Mouse (Mus musculus): ENCODE data around the gene Intu. TPM values are rescaled to one million over a fixed set of nuclear protein-coding genes. Genes with fewer than 3 reads are reported as not detected.

Gene Intu
- polyA plus RNA-seq (2012; rRNA removed), result 6.4 and 6.9 TPM in 2 replicates
- 2.8 and 3.6 TPM in 2 replicates for polyA plus RNA-seq (2014; fragmentation: Nextera tagmentation; extraction: Ambion mirVana)

GRCm38 (mm10) chr3:40531286-40532141, at the start of gene Intu:
Gene Intu, plus strand, starts transcription at chr3:40531286.
- under 1% methylated on average over 45 of the region's 54 CpGs for WGBS
- Histone ChIP-seq H3K27ac (replicated peaks; ENCODE audit: low read depth, low read length) (no peak within 1 kb of the TSS), H3K4me3 (replicated peaks; ENCODE audit: low read length) (peak within 1 kb of the TSS; percentile 55), H3K4me1 (ENCODE audit: control insufficient read depth, insufficient read depth, low read length) (peaks cover 22% of the 10 kb centered on the region), H3K4me2 (replicated peaks; ENCODE audit: low read depth, low read length, severe bottlenecking) (peak within 1 kb of the TSS; percentile 99), H3K36me3 (ENCODE audit: control insufficient read depth, insufficient read depth, low read length) (no peaks in the 10 kb centered on the region), H3K27me3 (ENCODE audit: control insufficient read depth, insufficient read depth, low read length) (peaks cover 28% of the 10 kb centered on the region), H3K9me3 (ENCODE audit: control insufficient read depth, low read length) (no peaks in the 10 kb centered on the region), H3K9ac (ENCODE audit: low read depth, low read length, severe bottlenecking) (peak within 1 kb of the TSS; percentile 62)
- no peak for DNase-seq (ENCODE audit: low spot score)
- ATAC-seq (ENCODE audit: low FRiP score, low read depth), result peak; percentile 46
- no peak for TF ChIP-seq POLR2A (IDR thresholded peaks at IDR 0.05; ENCODE audit: borderline replicate concordance, extremely low read depth, insufficient read depth, insufficient read length)

DNA sequence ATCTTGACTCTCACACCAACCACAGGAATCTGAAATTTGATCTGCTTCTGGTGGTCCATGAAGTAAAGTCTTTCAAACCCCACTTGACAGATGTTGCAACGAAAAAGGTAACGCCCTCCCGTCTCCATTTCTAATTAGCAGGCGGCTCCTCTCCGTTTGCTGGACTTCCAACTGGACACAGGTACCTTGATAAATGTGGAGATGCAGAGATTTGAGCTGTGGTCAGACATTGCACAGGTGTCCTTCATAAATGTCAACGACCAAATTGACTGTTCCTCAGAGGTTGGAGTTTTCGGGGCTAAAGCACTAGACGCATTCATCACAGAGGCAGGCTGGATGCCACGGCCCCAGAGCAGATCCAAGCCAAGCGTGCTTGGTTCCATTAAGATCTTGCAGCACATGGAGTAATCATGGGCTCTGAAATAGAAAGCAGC, 47.8 kb upstream of the Intu start:
- Histone ChIP-seq H3K9ac (ENCODE audit: low read depth, low read length, severe bottlenecking) (no peak overlapping the region), H3K4me3 (replicated peaks; ENCODE audit: low read length) (no peak overlapping the region), H3K27me3 (ENCODE audit: control insufficient read depth, insufficient read depth, low read length) (no peaks in the 10 kb centered on the region), H3K4me2 (replicated peaks; ENCODE audit: low read depth, low read length, severe bottlenecking) (no peak overlapping the region; the same call in 1 of the 2 replicates), H3K36me3 (ENCODE audit: control insufficient read depth, insufficient read depth, low read length) (no peaks in the 10 kb centered on the region), H3K4me1 (ENCODE audit: control insufficient read depth, insufficient read depth, low read length) (peaks cover 25% of the 10 kb centered on the region), H3K27ac (replicated peaks; ENCODE audit: low read depth, low read length) (peak overlapping the region; percentile 58), H3K9me3 (ENCODE audit: control insufficient read depth, low read length) (no peaks in the 10 kb centered on the region)
- ATAC-seq (ENCODE audit: low FRiP score, low read depth), result 0 out of 2 replicates have a peak, but pooled peaks have one; percentile 31
- TF ChIP-seq POLR2A (IDR thresholded peaks at IDR 0.05; ENCODE audit: borderline replicate concordance, extremely low read depth, insufficient read depth, insufficient read length), result no peak
- 7% methylated on average over 10 of the region's 10 CpGs for WGBS
- DNase-seq (ENCODE audit: low spot score), result peak; percentile 61

DNA sequence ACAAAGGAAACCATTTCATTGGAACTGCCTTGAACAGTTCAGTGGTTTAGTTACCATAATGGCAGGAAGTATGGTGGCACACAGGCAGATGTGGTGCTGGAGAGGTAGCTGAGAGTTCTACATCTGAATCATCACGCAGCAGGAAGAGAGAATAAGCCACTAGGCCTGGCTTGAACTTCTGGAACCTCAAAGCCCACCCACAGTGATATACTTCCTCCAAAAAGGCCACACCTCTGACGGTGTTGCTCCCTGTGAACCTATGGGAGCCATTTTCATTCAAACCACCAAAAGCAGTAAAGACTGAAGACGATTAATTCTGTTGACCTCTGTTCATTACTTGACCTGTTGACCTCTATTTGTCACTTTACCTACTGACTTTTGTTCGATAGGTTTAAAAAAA, 43.7 kb upstream of the Intu start:
- H3K27me3 ChIP-seq (ENCODE audit: control insufficient read depth, insufficient read depth, low read length), result no peaks in the 10 kb centered on the region
- H3K27ac ChIP-seq (replicated peaks; ENCODE audit: low read depth, low read length), result no peak overlapping the region
- H3K36me3 ChIP-seq (ENCODE audit: control insufficient read depth, insufficient read depth, low read length), result no peaks in the 10 kb centered on the region
- H3K4me3 ChIP-seq (replicated peaks; ENCODE audit: low read length), result no peak overlapping the region
- TF ChIP-seq POLR2A (IDR thresholded peaks at IDR 0.05; ENCODE audit: borderline replicate concordance, extremely low read depth, insufficient read depth, insufficient read length), result no peak
- no peak overlapping the region for H3K4me2 ChIP-seq (replicated peaks; ENCODE audit: low read depth, low read length, severe bottlenecking)
- no peak for DNase-seq (ENCODE audit: low spot score)
- peaks cover 10% of the 10 kb centered on the region for H3K4me1 ChIP-seq (ENCODE audit: control insufficient read depth, insufficient read depth, low read length)
- 75% methylated on average over 4 of the region's 4 CpGs for WGBS
- no peak overlapping the region for H3K9ac ChIP-seq (ENCODE audit: low read depth, low read length, severe bottlenecking)
- no peak for ATAC-seq (ENCODE audit: low FRiP score, low read depth)
- peaks cover 4% of the 10 kb centered on the region for H3K9me3 ChIP-seq (ENCODE audit: control insufficient read depth, low read length)

- H3K9me3 ChIP-seq (ENCODE audit: control insufficient read depth, low read length), result peaks cover 4% of the 10 kb centered on the region
- DNase-seq (ENCODE audit: low spot score), result no peak
- H3K27me3 ChIP-seq (ENCODE audit: control insufficient read depth, insufficient read depth, low read length), result no peaks in the 10 kb centered on the region
- H3K36me3 ChIP-seq (ENCODE audit: control insufficient read depth, insufficient read depth, low read length), result no peaks in the 10 kb centered on the region
- H3K9ac ChIP-seq (ENCODE audit: low read depth, low read length, severe bottlenecking), result no peak overlapping the region
- no peak overlapping the region for H3K27ac ChIP-seq (replicated peaks; ENCODE audit: low read depth, low read length)
- H3K4me2 ChIP-seq (replicated peaks; ENCODE audit: low read depth, low read length, severe bottlenecking), result no peak overlapping the region
- no peak overlapping the region for H3K4me3 ChIP-seq (replicated peaks; ENCODE audit: low read length)
- 92% methylated on average over 3 of the region's 3 CpGs for WGBS
- TF ChIP-seq POLR2A (IDR thresholded peaks at IDR 0.05; ENCODE audit: borderline replicate concordance, extremely low read depth, insufficient read depth, insufficient read length), result no peak
- no peaks in the 10 kb centered on the region for H3K4me1 ChIP-seq (ENCODE audit: control insufficient read depth, insufficient read depth, low read length)
- ATAC-seq (ENCODE audit: low FRiP score, low read depth), result no peak
These were observed 39.3 kb upstream of the Intu start for GRCm38 (mm10) chr3:40491742-40492141.

DNA sequence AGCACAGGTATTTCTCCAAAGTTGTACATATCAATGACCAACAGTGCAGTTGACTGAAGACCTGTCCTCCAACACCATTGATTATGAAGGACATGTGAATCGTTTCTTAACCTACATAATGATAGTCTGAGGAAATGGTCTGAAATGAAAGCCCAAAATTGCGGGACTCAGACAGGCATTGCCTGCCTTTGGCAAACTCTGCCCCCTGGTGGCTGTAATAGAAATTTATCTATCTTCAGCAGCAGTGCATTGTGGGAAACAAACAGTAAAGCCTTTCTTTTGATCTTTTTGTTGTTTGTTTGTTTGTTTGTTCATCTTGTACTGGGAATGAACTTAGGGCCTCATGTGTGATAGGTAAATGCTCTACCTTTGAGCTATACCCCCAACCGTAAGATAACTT, 32.2 kb upstream of the Intu start:
- Histone ChIP-seq H3K9ac (ENCODE audit: low read depth, low read length, severe bottlenecking) (no peak overlapping the region), H3K9me3 (ENCODE audit: control insufficient read depth, low read length) (no peaks in the 10 kb centered on the region), H3K36me3 (ENCODE audit: control insufficient read depth, insufficient read depth, low read length) (no peaks in the 10 kb centered on the region), H3K27ac (replicated peaks; ENCODE audit: low read depth, low read length) (no peak overlapping the region), H3K4me3 (replicated peaks; ENCODE audit: low read length) (no peak overlapping the region), H3K4me1 (ENCODE audit: control insufficient read depth, insufficient read depth, low read length) (peaks cover 2% of the 10 kb centered on the region; the same call in 1 of the 2 replicates), H3K4me2 (replicated peaks; ENCODE audit: low read depth, low read length, severe bottlenecking) (no peak overlapping the region), H3K27me3 (ENCODE audit: control insufficient read depth, insufficient read depth, low read length) (no peaks in the 10 kb centered on the region)
- no peak for ATAC-seq (ENCODE audit: low FRiP score, low read depth)
- no peak for TF ChIP-seq POLR2A (IDR thresholded peaks at IDR 0.05; ENCODE audit: borderline replicate concordance, extremely low read depth, insufficient read depth, insufficient read length)
- 88% methylated on average over 3 of the region's 3 CpGs for WGBS
- no peak for DNase-seq (ENCODE audit: low spot score)
